Mouse (Mus musculus) kidney, postnatal 0 days (tissue): Measurements from ENCODE around the gene Cyfip2. TPM values are rescaled to one million over a fixed set of nuclear protein-coding genes. Genes with fewer than 3 reads are reported as not detected.
A peak's percentile ranks its signal among the peaks of the same experiment; 100 is the strongest.

Experiments used
- ATAC-seq: fragments of 200-750 bp; cut with Nextera tagmentation; replicated peaks from 2 replicates; pipeline ENCODE4 v1.8.0; 2017; ENCODE audit warnings: low read depth, moderate number of reproducible peaks, moderate TSS enrichment, moderate library complexity; ENCODE audit not compliant: low FRiP score
- DNase-seq: peaks from one replicate; pipeline ENCODE4 v3.0.0-alpha.2; 2016; ENCODE audit warnings: low spot score
- H3K27ac ChIP-seq: fragments of 300-500 bp; sonication (generic); 2 replicates; pipeline ENCODE4 v1.5.1; 2014; ENCODE audit warnings: mild to moderate bottlenecking
- H3K27me3 ChIP-seq: fragments of 300-500 bp; sonication (generic); 2 replicates; pipeline ENCODE4 v1.6.1; 2014; ENCODE audit warnings: low read length, mixed read lengths; ENCODE audit not compliant: insufficient read depth
- H3K36me3 ChIP-seq: fragments of 300-500 bp; sonication (generic); 2 replicates; pipeline ENCODE4 v1.6.1; 2014; ENCODE audit warnings: low read length, mixed read lengths; ENCODE audit not compliant: insufficient read depth
- H3K4me1 ChIP-seq: fragments of 300-500 bp; sonication (generic); replicated peaks from 2 replicates; pipeline ENCODE4 v1.6.1; 2014; ENCODE audit warnings: antibody characterized with exemption, low read length, mixed read lengths; ENCODE audit not compliant: insufficient read depth
- H3K4me2 ChIP-seq: fragments of 300-500 bp; sonication (generic); 2 replicates; pipeline ENCODE4 v1.6.1; 2014; ENCODE audit warnings: mild to moderate bottlenecking, low read length, moderate library complexity, mixed read lengths
- H3K4me3 ChIP-seq: fragments of 300-500 bp; sonication (generic); replicated peaks from 2 replicates; pipeline ENCODE4 v1.5.1; 2014; ENCODE audit warnings: low read depth, low read length
- H3K9ac ChIP-seq: fragments of 300-500 bp; sonication (generic); 2 replicates; pipeline ENCODE4 v1.6.1; 2014; ENCODE audit warnings: low read depth, low read length
- H3K9me3 ChIP-seq: fragments of 300-500 bp; sonication (generic); replicated peaks from 2 replicates; pipeline ENCODE4 v1.6.1; 2016; ENCODE audit warnings: low read length, inconsistent platforms, mixed read lengths
- CTCF ChIP-seq: IDR thresholded peaks from 2 replicates; pipeline ENCODE4 v1.5.1; 2016; ENCODE audit warnings: antibody characterized with exemption, low read depth, mild to moderate bottlenecking, moderate library complexity
- WGBS: fragments of 180-500 bp; shearing (Covaris S2); extraction: QIAGEN DNeasy Blood & Tissue Kit; methylation state at CpG from one replicate; pipeline ENCODE4 v1.1.7; 2014; 5-methylcytosine and 5-hydroxymethylcytosine counted together
- polyA plus RNA-seq: library from polyadenylated mRNA; unstranded; fragments of >200 nt; fragmentation: Nextera tagmentation; extraction: Ambion mirVana; gene quantifications from 2 replicates; pipeline ENCODE4 v1.2.1, GENCODE M21; 2015

Cyfip2 gene
- polyA plus RNA-seq, 1 experiment from 2014 or later: 17.4 TPM

- Histone ChIP-seq H3K9ac (no peak overlapping the region), H3K4me3 (no peak overlapping the region), H3K27ac (no peak overlapping the region), H3K4me2 (peak overlapping the region; percentile 98; the same call in 1 of the 2 replicates), H3K9me3 (no peaks in the 10 kb centered on the region), H3K36me3 (no peaks in the 10 kb centered on the region), H3K27me3 (no peaks in the 10 kb centered on the region), H3K4me1 (0 out of 2 replicates have a peak, but pooled peaks cover 7% of the 10 kb centered on the region)
- no peak for TF ChIP-seq CTCF
- WGBS: 73% methylated on average over 20 of the region's 20 CpGs
- no peak for ATAC-seq
- no peak for DNase-seq
These were observed 3.4 kb downstream of the Cyfip2 start for GRCm38 (mm10) chr11:46309111-46309741.

DNA sequence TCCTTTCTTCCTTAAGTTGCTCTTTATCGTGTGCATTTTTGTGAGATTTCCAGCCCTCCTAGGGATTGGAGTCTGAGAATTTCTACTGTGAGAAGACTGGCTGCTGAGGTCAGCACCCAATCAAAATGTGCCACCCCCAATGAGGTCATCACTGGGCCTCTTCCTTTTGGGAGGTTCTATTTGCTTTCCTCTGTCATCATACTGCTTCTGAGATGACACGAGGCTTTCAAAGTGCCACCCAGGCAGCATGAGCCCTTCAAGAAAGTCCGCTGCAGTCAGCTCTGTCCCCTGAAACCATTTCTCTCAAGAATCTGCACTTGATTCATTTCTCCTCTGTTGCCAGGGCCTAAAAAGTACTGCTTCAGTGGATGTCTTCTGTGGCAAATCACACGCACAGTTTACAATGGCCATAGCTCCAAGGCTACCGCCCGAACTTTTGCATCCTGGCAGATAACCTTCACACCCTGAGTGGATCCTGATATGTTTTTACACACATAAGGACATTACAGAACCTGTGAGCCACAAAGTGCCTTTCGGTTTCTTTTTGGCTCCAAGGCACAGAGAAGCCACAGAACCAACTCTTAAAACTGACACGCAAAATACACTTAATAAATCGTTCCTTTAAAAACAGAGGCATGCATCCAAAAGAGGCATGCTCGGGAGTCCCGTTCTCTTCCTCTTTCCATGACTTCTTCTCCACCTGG, 4.2 kb downstream of the Cyfip2 start:
- Histone ChIP-seq H3K9ac (no peak overlapping the region), H3K4me3 (no peak overlapping the region), H3K4me2 (no peak overlapping the region), H3K4me1 (0 out of 2 replicates have a peak, but pooled peaks cover 7% of the 10 kb centered on the region), H3K27ac (no peak overlapping the region), H3K9me3 (no peaks in the 10 kb centered on the region), H3K36me3 (no peaks in the 10 kb centered on the region), H3K27me3 (no peaks in the 10 kb centered on the region)
- no peak for TF ChIP-seq CTCF
- WGBS: 84% methylated on average over 11 of the region's 11 CpGs
- no peak for DNase-seq
- no peak for ATAC-seq

DNA sequence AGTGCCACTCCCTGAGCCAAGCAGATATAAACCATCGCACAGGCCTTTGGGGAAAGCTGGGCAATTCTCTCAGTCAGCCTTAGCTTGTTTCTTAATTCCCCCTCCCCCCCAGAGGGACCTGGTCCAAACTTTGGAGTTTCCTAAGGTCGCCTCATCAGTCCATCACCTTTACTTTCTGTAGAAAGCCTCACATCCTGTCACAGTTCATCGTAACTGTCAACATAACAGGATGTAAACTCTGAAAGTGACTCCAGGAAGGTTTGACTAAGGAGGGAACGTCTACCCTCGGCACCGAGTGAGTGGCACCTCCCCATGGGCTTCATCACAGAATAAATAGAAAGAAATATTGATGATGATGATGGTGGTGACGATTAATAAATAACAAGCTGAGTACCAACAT, 4.9 kb downstream of the Cyfip2 start:
- Histone ChIP-seq H3K27me3 (no peaks in the 10 kb centered on the region), H3K36me3 (no peaks in the 10 kb centered on the region), H3K9me3 (no peaks in the 10 kb centered on the region), H3K9ac (no peak overlapping the region), H3K4me3 (no peak overlapping the region), H3K27ac (no peak overlapping the region), H3K4me2 (no peak overlapping the region), H3K4me1 (0 out of 2 replicates have a peak, but pooled peaks cover 7% of the 10 kb centered on the region)
- no peak for TF ChIP-seq CTCF
- WGBS: 75% methylated on average over 7 of the region's 7 CpGs
- DNase-seq: no peak
- ATAC-seq: no peak

- H3K27me3 ChIP-seq: no peaks in the 10 kb centered on the region
- no peak overlapping the region for H3K9ac ChIP-seq
- H3K4me3 ChIP-seq: no peak overlapping the region
- DNase-seq (no peak), ATAC-seq (no peak)
- WGBS: 63% methylated on average over 7 of the region's 7 CpGs
- H3K4me2 ChIP-seq: no peak overlapping the region
- H3K4me1 ChIP-seq: 0 out of 2 replicates have a peak, but pooled peaks cover 5% of the 10 kb centered on the region
- TF ChIP-seq CTCF: no peak
- no peaks in the 10 kb centered on the region for H3K36me3 ChIP-seq
- no peaks in the 10 kb centered on the region for H3K9me3 ChIP-seq
- no peak overlapping the region for H3K27ac ChIP-seq
These were observed 5.9 kb downstream of the Cyfip2 start for GRCm38 (mm10) chr11:46306776-46307175.

DNA sequence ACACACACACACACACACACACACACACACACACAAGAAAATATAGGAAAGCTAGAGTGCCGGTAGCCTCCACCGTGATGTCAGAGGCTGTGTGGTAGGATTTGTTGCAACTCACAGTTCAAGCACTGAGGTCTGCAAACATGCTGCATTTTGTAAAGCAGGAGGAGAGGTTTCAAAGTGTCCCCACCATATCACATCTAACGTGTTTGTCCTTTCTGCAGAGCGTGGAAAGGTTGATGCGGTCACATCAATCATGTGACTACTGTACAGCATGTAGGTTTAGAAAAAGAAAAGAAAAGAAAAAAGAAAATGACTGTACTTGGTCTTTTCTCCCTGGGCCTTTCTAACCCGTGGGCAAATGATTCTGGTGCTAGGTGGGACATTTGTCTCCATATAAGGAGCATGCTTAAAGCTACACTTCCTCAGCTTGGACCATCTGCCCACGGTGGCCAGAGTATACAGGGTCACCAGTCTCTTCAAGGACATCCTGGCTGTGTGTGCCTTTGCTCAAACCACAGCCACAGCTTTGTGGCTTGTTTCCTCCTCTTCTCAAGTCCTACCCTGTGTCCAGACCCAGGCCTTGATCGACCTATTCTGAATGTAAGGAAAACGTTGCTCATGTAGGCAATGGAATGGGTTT, 6.7 kb downstream of the Cyfip2 start:
- WGBS: 68% methylated on average over 9 of the region's 9 CpGs
- TF ChIP-seq CTCF: no peak
- no peaks in the 10 kb centered on the region for H3K9me3 ChIP-seq
- H3K9ac ChIP-seq: no peak overlapping the region
- DNase-seq (no peak), ATAC-seq (no peak)
- H3K36me3 ChIP-seq: no peaks in the 10 kb centered on the region
- H3K27me3 ChIP-seq: no peaks in the 10 kb centered on the region
- no peak overlapping the region for H3K4me3 ChIP-seq
- H3K27ac ChIP-seq: no peak overlapping the region
- no peak overlapping the region for H3K4me2 ChIP-seq
- no peaks in the 10 kb centered on the region for H3K4me1 ChIP-seq

- Histone ChIP-seq H3K4me2 (no peak overlapping the region), H3K9ac (no peak overlapping the region), H3K36me3 (no peaks in the 10 kb centered on the region), H3K4me1 (no peaks in the 10 kb centered on the region), H3K4me3 (no peak overlapping the region), H3K9me3 (no peaks in the 10 kb centered on the region), H3K27me3 (no peaks in the 10 kb centered on the region), H3K27ac (no peak overlapping the region)
- no peak for DNase-seq
- no peak for TF ChIP-seq CTCF
- 84% methylated on average over 9 of the region's 9 CpGs for WGBS
- no peak for ATAC-seq
These were observed 7.6 kb downstream of the Cyfip2 start for GRCm38 (mm10) chr11:46304864-46305710.
